Mouse (Mus musculus) v-Abl transformed pro-B cells (cell line): ENCODE results near the gene Zdhhc6.

Source experiments
- in situ Hi-C, 2 experiments: fragments of 400-800 bp; cut with MboI; formaldehyde crosslinking; loops; one replicate each; pipeline ENCODE4 v1.15.1; 2025; ENCODE audit not compliant: unreplicated experiment in 2 of 2

The Zdhhc6 gene

DNA sequence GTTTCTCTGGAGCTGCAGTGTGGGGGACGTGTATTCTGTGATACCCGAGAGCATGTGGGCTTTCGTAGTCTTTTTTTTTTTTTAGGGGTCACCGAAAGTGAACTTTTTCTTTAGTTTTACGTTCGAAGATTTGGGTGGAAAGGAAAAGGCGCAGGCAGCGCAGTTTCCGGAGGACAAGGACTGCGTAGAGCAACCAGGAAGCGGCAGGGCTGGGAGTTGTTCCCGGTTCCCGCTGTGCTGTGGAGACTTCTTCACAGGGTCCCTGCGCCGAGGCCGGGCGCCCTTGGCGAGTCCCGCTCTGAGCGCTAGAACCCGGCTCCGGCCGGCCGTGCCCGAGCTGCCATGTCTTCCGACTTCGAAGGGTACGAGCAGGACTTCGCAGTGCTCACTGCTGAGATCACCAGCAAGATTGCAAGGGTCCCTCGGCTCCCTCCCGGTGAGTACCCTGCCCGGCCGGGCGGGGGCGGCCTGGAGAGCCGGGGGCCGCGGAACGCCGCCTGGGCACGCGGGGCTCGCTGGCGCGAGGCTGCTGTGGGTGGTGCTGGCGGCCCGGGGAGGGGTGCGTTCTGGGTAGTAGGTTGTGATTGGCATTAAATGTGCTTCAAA is 380 bp upstream of the Zdhhc6 start, which contains the start of gene Vti1a:
Gene Vti1a (plus strand): TSS at position 187 of the 606 bp plus-strand sequence.
- in situ Hi-C loops: loop anchor here (10.0 to 25.0 kb wide), 5 partner anchors 1279 to 1921 kb away; partner anchors contain the start of genes Bbip1 (in 2 of the 2), Shoc2 (in 2 of the 2), Adra2a (in 1 of the 2) and Smndc1 (in 1 of the 2)

DNA sequence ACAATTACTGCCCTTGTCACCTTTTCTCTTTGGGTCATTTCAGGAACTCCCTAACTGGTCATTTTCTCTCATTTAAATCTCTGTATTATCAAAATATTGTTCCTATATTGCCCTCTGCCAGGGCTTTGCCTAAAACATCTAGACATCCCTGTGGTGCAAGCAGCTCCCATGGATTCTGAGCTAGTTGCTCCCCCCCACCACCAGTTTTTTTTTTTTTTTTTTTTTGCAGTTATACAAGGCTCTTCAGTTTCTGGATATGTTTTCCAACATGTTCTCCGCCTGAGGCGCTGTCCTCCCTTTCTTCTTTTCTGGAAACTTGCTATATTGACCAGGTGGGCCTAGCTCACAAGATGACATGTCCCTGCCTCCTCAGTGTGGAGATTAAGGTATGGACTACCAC is 2.2 kb downstream of the Zdhhc6 start:
- in situ Hi-C loops: loop anchor here (10.0 to 25.0 kb wide), 5 partner anchors 1276 to 1919 kb away; partner anchors contain the start of genes Bbip1 (in 2 of the 2), Shoc2 (in 2 of the 2), Adra2a (in 1 of the 2) and Smndc1 (in 1 of the 2)

DNA sequence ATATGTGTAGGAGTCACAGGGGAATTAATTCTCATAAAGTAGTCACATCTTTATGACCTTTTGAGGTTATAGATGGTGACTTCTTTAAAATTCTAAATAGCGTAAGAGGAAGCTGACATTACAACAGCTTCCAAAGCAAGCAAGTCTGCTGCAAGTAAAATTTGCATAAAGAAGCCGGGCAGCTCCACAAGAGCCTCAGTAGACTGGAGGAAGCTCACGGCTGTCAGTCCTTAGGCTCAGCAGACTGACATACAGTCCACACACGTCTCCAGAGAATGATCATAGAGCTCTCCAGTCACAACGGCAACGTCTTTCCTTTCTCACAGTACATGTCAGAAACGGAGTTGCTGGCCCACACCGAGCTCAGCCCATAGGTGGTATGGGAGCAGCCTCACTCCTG is 4.0 kb downstream of the Zdhhc6 start:
- in situ Hi-C loops: loop anchor here (10.0 to 25.0 kb wide), 5 partner anchors 1275 to 1917 kb away; partner anchors contain the start of genes Bbip1 (in 2 of the 2), Shoc2 (in 2 of the 2), Adra2a (in 1 of the 2) and Smndc1 (in 1 of the 2)

DNA sequence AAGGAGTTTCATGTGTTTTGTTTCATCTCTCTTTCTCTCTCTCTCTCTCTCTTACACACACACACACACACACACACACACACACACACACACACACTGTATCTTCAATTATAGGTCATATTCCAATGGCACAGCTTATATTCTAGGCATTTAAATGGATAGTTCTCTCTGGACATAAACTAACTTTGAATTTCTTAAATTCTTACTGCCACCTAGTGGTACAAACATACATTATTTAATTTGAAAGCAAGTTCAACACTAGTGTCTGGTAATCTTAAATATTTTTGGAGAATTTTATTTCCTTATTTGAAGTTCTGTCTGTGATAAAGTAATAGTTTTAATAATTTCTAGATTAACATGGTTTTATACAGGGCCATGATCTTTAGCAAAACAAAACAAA is 10.8 kb downstream of the Zdhhc6 start:
- in situ Hi-C loops: loop anchor here (5.0 to 25.0 kb wide), 10 partner anchors 48 to 1643 kb away; partner anchors contain the start of genes Bbip1 (in 2 of the 2), Shoc2 (in 2 of the 2), Acsl5 (in 1 of the 2) and Adra2a (in 1 of the 2)

- in situ Hi-C loops: loop anchor here (10.0 to 25.0 kb wide), 7 partner anchors 46 to 1638 kb away; partner anchors contain the start of genes Bbip1 (in 2 of the 2), Shoc2 (in 2 of the 2), Acsl5 (in 1 of the 2) and Adra2a (in 1 of the 2)
These were observed 15.3 kb downstream of the Zdhhc6 start for GRCm38 (mm10) chr19:55300525-55300924.

DNA sequence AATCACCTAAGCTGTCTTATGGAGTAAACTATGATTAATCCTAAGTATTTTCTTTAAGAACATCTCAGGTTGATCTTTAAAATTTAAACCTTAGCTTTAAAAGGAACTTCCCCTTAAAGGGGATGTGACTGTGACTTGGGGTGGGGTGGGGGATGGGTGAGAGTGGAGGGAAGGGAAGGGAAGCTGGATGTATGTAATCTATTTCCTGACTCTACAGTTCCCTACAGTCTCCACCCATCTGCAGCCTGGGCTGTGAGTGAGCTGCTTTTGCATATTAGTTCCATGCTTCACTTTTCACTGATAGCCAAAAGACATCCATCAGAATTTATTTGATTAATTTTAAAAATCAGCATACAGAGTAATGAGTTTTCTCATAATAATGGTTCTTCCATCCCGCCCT is 16.5 kb downstream of the Zdhhc6 start:
- in situ Hi-C loops: loop anchor here in 1 of 2 experiments (25.0 kb wide), 1 partner anchor 1513 kb away; the partner anchor contains the start of gene Ccdc186

DNA sequence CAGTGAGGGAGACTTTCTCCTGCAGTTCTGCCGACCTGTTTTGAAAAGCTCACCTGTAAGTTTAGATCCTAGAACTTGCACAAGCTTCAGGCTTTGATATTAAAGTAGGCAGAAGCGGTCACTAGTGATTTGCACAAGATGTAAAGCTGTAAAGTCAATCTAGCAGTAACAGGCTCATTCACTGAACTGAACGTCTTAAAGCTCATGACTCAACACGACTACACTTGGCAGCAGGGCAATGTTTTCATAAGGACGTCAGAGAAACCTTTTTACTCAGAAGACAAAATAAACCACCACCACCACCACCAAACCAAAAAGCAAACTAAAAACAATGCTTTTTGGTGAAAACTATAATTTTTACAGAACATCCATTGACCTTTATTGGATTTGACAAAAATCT is 17.9 kb downstream of the Zdhhc6 start:
- in situ Hi-C loops: loop anchor here in 1 of 2 experiments (25.0 kb wide), 1 partner anchor 1514 kb away; the partner anchor contains the start of gene Ccdc186

GRCm38 (mm10) chr19:55297489-55297888 is 18.3 kb downstream of the Zdhhc6 start:
- in situ Hi-C loops: loop anchor here in 1 of 2 experiments (25.0 kb wide), 1 partner anchor 1515 kb away; the partner anchor contains the start of gene Ccdc186

- in situ Hi-C loops: loop anchor here in 1 of 2 experiments (25.0 kb wide), 1 partner anchor 1516 kb away; the partner anchor contains the start of gene Ccdc186
These were observed 19.5 kb downstream of the Zdhhc6 start for GRCm38 (mm10) chr19:55296301-55296700.

GRCm38 (mm10) chr19:55295556-55295955 is 20.3 kb downstream of the Zdhhc6 start:
- in situ Hi-C loops: loop anchor here in 1 of 2 experiments (25.0 kb wide), 1 partner anchor 1517 kb away; the partner anchor contains the start of gene Ccdc186

GRCm38 (mm10) chr19:55295075-55295474 is 20.8 kb downstream of the Zdhhc6 start:
- in situ Hi-C loops: loop anchor here in 1 of 2 experiments (25.0 kb wide), 1 partner anchor 1517 kb away; the partner anchor contains the start of gene Ccdc186

- in situ Hi-C loops: loop anchor here in 1 of 2 experiments (25.0 kb wide), 1 partner anchor 1519 kb away; the partner anchor contains the start of gene Ccdc186
These were observed 22.7 kb downstream of the Zdhhc6 start for GRCm38 (mm10) chr19:55293175-55293574.

GRCm38 (mm10) chr19:55292210-55292850 is 23.5 kb downstream of the Zdhhc6 start:
- in situ Hi-C loops: loop anchor here in 1 of 2 experiments (25.0 kb wide), 1 partner anchor 1520 kb away; the partner anchor contains the start of gene Ccdc186

DNA sequence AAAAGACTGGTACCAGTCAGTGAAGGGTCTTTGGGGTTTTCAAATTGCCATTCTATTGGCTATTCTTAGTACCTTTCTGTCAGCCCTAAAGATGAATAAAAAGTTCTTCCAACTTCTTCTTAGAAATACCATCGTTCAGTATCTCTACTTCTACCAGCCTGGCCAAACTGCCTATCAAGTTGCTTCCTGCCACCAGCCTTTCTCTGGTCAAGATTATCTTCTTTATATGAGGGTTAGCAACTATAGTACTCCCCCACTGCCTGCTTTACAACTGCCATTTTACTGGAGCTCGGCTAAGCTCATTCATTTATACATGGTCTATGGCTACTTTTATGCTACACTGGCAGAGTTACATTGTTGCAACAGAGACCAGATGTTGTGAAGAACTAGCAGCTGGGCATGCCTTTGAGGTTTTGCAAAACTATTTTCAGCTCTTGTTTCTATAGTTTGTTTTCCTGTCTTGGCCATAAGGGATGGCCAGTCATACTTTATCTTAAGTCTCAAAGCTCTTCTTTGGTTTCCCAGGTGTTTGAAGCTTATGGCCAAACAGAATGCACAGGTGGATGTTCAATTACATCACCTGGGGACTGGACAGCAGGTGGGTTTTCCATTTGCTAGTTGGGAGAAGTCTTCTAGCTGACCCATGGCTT is 25.1 kb downstream of the Zdhhc6 start:
- in situ Hi-C loops: loop anchor here in 1 of 2 experiments (25.0 kb wide), 1 partner anchor 1522 kb away; the partner anchor contains the start of gene Ccdc186

- in situ Hi-C loops: loop anchor here in 1 of 2 experiments (25.0 kb wide), 1 partner anchor 1523 kb away; the partner anchor contains the start of gene Ccdc186
These were observed 26.9 kb downstream of the Zdhhc6 start for GRCm38 (mm10) chr19:55288974-55289373.

DNA sequence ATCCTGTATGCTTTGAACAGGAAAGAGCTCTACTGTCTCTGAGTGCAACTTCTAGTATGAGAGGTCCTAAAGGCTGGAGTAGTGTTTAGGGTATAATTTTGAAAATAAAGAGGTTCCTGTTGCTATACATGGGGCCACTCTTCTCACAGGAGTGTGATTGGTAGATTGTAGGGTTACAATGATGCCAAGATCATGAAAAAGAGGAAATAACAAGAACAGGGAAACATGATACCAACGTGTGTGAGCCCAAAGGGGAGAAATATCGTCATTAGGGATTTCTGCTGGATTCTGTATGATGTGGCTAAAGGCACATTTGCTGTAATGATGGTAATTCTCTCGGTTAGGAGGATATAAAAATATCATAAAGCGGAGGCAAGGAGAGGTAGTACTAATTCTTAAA is 29.8 kb downstream of the Zdhhc6 start:
- in situ Hi-C loops: loop anchor here in 1 of 2 experiments (25.0 kb wide), 1 partner anchor 1526 kb away; the partner anchor contains the start of gene Ccdc186

- in situ Hi-C loops: loop anchor here in 1 of 2 experiments (25.0 kb wide), 1 partner anchor 1528 kb away; the partner anchor contains the start of gene Ccdc186
These were observed 31.7 kb downstream of the Zdhhc6 start for GRCm38 (mm10) chr19:55284093-55284492.

DNA sequence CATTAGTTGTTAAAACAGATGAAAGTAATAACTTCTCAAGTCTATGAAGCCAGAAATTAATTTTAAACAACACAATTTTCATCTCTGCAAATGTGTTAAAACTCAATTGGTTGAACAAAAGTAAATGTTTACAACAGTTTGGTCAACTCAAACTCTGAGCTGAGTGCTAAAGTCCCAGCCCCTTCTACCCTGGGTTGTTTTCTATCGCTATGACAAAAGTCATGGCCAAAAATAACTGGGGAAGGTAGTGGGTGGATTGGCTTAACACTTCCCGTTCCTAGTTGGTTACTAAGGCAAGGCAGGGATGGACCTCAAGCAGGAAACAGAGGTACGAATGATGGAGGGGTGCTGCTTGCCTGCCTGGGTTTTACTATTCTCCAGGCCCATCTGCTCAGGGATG is 39.1 kb downstream of the Zdhhc6 start:
- in situ Hi-C loops: loop anchor here in 1 of 2 experiments (25.0 kb wide), 1 partner anchor 1536 kb away; the partner anchor contains the start of gene Ccdc186

- in situ Hi-C loops: loop anchor here in 1 of 2 experiments (25.0 kb wide), 1 partner anchor 1536 kb away; the partner anchor contains the start of gene Ccdc186
These were observed 39.7 kb downstream of the Zdhhc6 start for GRCm38 (mm10) chr19:55276100-55276499.
